Mouse (Mus musculus) lung, postnatal 14 days (tissue): ENCODE data around the gene Rassf7.
A peak's percentile ranks its signal among the peaks of the same experiment; 100 is the strongest.

Experiments
- DNase-seq: peaks from one replicate; pipeline ENCODE4 v3.0.0; 2021

The Rassf7 gene

DNA sequence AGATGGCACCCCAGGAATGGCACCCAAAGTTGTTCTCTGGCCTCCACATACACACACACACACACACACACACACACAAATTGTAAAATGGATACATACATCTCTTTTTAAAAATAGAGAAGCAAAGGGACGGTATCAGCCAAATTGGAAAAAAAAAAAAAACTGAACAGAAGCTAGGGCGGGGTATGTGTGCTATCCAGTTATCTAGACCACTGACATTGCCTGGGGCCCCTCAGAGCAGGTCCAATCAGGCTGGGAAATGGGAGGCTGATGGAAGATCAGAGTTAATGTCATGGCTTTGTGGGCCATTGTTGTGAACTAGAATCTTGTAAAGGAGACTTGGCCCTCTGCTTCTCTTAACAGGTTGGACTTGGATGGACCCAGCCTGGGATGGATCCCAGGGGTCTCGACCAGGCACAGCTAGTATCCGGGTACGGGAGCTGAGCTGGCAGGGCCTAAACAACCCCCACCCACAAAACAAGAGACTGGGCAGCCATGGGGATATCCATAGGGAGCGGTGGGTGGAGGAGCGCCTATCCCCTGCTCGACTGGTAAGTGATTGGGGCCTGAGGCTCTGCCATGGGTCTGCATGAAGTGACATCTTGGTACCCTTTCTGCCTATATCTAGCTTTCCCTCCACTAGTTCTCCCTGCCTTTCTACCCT is 18.9 kb upstream of the Rassf7 start:
- DNase-seq: no peak

GRCm38 (mm10) chr7:141198121-141198520 is 17.5 kb upstream of the Rassf7 start:
- no peak for DNase-seq

- no peak for DNase-seq
Observed at GRCm38 (mm10) chr7:141204546-141204945, 11.1 kb upstream of the Rassf7 start.

DNA sequence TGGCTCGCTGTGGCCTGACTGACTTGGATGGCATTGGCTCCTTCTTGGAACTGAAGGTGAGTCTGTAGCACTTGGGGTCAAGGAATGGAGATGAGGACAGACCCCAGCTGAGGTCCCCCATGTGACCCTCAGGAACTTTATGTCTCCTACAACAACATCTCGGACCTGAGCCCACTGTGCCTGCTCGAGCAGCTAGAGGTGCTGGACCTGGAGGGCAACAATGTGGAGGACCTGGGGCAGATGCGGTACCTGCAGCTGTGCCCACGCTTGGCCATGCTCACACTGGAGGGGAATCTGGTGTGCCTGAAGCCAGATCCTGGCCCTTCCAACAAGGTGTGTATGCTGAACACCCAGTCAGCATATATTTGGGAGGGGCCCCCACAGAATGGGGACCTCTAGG is 10.2 kb upstream of the Rassf7 start:
- DNase-seq: no peak

GRCm38 (mm10) chr7:141206182-141206937 is 9.3 kb upstream of the Rassf7 start:
- no peak for DNase-seq

DNA sequence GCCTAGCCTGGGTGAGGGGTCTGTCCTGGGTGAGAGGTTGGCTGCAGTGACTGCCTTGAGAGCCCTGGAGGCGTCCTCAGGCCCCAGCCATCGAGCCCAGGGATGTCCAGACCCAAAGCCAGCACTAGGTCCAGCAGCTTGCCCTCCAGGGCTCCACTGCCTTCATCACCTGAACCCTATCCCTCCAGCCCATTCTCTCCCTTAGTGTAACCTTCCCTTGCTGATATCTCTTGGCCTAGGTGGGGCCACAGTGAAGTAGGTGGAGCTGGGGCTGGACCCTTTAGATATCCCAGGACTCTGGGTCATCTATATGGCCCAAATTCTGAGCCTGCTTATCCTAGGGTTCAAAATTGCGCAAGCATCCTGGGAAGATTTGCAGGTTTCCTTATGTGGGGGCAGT is 6.1 kb upstream of the Rassf7 start:
- DNase-seq: no peak

GRCm38 (mm10) chr7:141210137-141210536 is 5.5 kb upstream of the Rassf7 start:
- no peak for DNase-seq

GRCm38 (mm10) chr7:141210606-141211131 is 5.0 kb upstream of the Rassf7 start:
- no peak for DNase-seq

GRCm38 (mm10) chr7:141213133-141213532 is 2.5 kb upstream of the Rassf7 start:
- DNase-seq: no peak

DNA sequence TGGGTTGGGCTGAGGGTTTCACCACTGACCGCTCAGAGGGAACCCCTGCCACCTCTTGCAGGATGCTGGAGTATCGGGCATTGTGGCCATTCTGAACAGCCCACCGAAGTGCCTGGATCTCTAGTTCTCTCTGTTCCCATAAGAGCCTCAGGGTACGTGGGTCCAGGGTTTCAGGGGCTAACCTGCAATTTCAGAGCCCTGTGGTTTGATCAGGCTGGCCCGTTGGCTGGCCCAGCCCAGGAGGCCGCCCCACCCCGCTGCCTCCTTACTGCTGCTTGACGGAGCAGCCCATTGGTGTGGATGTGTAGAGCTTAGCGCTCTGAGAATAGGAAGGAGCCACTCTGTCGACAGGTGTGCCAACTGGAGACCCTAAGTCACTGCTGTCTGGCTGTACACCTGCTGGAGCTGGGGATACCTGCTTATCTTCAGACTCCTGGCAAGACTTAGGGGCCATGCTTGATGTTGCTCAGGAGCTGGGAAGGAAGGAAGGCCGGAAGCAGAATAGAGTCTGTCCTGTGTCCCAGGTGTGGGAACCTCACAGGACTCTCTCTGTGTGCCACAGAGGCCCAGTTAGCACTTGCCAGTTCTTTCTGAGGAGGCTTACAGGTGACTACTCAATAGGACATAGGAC is 1.9 kb upstream of the Rassf7 start, which contains the start of gene Lmntd2:
Gene Lmntd2, minus strand, starts transcription at position 476 of the 631 bp plus-strand sequence.
- no peak for DNase-seq

DNA sequence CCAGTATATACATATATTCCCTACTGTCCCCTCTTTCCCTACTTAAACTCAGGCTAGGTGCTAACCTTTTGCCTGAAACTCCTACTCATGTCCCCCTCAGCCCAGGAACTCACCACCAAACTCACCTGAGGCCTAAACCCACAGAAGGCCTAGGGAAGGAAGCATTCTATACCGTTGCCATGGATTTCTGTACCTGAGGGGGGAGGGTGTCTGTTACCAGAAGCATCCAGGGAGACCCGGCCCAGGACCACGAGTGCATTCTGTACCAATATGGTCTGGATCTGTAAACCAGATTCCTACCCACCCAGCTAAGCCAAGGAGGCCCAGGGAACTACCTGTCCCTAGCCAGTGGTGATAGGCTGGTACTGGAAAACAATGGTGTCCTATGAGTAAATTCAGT is 1.4 kb upstream of the Rassf7 start:
- no peak for DNase-seq

- peak; percentile 80 for DNase-seq
Observed at GRCm38 (mm10) chr7:141215880-141216733, 447 bp downstream of the Rassf7 start.

DNA sequence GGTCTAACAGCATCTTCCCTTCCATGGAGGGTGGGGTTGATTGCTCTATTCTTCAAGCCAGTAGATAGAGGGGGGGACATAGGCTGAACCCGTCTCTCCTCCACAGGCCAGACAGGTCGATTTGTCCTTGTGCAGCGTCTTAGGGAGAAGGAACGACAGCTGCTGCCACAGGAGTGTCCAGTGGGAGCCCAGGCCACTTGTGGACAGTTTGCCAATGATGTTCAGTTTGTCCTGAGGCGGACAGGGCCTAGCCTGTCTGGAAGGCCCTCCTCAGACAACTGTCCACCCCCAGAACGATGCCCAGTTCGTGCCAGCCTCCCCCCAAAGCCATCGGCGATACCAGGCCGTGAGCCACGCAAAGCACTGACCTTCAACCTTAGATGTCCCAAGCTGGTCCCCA is 1.2 kb downstream of the Rassf7 start:
- no peak for DNase-seq

DNA sequence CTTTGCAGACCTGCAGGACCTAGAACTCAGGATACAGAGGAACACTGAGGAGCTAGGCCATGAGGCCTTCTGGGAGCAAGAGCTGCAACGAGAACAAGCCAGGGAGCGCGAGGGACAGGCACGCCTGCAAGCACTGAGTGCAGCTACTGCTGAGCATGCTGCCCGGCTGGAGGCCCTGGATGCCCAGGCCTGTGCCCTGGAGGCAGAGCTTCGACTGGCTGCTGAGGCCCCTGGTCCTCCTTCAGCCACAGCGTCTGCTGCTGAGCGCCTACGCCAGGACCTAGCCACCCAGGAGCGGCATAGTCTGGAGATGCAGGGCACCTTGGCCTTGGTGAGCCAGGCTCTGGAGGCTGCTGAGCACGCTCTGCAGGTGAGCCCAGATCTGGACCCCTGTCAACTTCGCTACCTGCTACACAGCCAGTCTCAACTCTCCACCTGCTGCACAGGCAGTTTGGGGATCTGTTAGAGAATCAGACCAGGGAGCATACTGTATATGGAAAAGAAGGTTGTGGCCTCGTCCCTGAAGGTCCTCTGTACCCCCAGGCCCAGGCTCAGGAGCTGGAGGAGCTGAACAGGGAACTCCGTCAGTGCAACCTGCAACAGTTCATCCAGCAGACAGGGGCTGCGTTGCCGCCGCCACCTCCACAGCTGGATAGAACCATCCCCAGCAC is 1.8 kb downstream of the Rassf7 start:
- DNase-seq: no peak

DNA sequence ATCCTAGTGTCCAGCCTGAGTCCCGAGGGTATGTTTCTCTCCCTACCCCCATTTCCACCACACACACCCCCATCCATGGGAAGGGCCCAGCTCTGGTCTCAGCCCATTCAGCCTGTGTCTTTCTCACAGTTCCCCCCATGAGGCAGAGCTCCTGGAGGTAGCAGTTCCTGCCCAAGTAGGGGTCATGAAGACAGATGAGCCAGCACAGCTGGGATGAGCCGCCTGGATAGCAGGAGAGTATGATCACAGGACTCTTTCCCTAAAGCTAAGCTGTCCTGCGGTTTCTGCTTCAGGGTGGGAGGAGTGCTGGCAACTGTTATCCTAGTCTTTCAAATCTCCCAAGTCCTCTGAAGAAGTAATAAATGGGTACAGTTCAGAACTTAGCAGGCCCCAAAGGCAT is 2.5 kb downstream of the Rassf7 start:
- no peak for DNase-seq

- DNase-seq: no peak
Observed at GRCm38 (mm10) chr7:141218557-141219133, 3.0 kb downstream of the Rassf7 start.

GRCm38 (mm10) chr7:141219558-141220099 is 4.0 kb downstream of the Rassf7 start:
- DNase-seq: no peak

- DNase-seq: no peak
Observed at GRCm38 (mm10) chr7:141220377-141220776, 4.7 kb downstream of the Rassf7 start.

DNA sequence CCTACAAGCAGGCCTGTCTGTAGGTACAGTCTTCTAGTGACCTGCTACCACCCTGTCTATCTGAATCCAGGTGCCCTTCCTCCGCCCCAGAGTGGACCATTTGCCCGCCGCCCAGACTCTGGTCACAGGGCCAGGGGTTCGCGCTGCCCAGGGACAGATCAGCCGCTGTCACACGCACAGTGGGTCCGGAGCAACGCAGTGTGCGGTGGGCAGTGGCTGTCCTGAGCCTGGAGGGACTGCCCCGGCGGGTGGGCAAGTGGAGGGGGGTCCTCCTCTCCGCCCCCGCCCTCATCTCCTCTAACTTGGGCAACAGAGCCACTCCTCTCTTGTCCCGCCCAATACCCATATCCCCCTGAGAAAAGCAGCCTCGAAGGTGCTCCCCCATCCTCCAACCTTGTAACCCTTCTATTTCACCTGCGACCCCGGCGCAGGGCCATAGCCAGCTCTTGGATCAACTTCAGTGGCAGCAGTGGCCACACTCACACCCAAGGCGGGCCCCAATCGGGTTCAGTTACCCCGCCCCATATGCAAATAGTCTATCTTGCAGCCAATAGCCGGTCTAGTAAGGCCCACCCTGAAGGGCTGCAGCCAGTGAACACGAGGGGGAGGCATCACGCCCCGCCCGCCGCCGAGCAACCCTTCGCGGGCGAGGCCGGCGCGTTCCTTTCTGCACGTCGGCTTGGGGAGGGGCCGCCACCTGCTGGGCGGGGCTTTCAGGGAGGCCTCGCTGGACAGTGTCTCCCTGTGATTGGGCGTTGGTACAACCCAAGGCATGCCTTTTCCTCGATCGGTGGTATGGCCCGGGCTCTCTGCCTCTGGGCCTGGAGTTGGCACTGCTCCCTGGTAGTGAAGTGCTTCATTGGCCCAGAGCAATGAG is 5.8 kb downstream of the Rassf7 start:
- DNase-seq: peak; percentile 96

DNA sequence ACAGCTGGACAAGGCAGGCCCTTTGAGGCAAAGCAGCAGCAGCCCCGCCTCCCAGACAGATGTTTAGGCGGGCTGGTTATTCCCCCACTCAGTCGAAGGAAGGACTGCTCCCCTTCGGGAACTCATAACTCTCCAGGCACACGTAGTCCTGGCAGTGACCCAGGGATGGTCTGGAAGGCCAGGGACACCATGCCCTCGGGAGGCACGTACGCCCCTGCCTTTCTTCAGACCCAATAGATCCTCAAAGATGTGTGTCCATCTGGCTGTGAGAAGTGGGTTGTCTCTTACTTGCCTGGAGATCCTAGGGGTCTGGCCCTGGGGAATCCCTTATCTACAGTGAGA is 6.4 kb downstream of the Rassf7 start:
- DNase-seq: no peak
